Mouse (Mus musculus): ENCODE results near the gene Cpox. TPM values are rescaled to one million over a fixed set of nuclear protein-coding genes. Genes with fewer than 3 reads are reported as not detected.
A peak's percentile ranks its signal among the peaks of the same experiment; 100 is the strongest.

Cpox gene
- polyA plus RNA-seq, 1 experiment from 2014 or later = 20.9 TPM

GRCm38 (mm10) chr16:58671212-58671985 is 1.3 kb downstream of the Cpox start:
- 74% methylated on average over 8 of the region's 8 CpGs for WGBS
- Histone ChIP-seq H3K27ac (no peak overlapping the region), H3K9me3 (no peaks in the 10 kb centered on the region), H3K4me3 (peak overlapping the region; percentile 93), H3K27me3 (no peaks in the 10 kb centered on the region), H3K4me1 (peaks cover 10% of the 10 kb centered on the region; the same call in 1 of the 2 replicates), H3K4me2 (replicated peaks) (peak overlapping the region; percentile 76), H3K9ac (peak overlapping the region; percentile 85), H3K36me3 (peaks cover 31% of the 10 kb centered on the region)
- no peak for ATAC-seq (ENCODE audit: low FRiP score, low read depth)

GRCm38 (mm10) chr16:58672396-58672795 is 2.3 kb downstream of the Cpox start:
- H3K4me2 ChIP-seq (replicated peaks) = no peak overlapping the region
- H3K4me3 ChIP-seq = no peak overlapping the region
- no peak for ATAC-seq (ENCODE audit: low FRiP score, low read depth)
- H3K27me3 ChIP-seq = no peaks in the 10 kb centered on the region
- no peak overlapping the region for H3K27ac ChIP-seq
- H3K9me3 ChIP-seq = no peaks in the 10 kb centered on the region
- H3K36me3 ChIP-seq = peaks cover 35% of the 10 kb centered on the region
- no peak overlapping the region for H3K9ac ChIP-seq
- 93% methylated on average over 13 of the region's 13 CpGs for WGBS
- peaks cover 10% of the 10 kb centered on the region; the same call in 1 of the 2 replicates for H3K4me1 ChIP-seq

DNA sequence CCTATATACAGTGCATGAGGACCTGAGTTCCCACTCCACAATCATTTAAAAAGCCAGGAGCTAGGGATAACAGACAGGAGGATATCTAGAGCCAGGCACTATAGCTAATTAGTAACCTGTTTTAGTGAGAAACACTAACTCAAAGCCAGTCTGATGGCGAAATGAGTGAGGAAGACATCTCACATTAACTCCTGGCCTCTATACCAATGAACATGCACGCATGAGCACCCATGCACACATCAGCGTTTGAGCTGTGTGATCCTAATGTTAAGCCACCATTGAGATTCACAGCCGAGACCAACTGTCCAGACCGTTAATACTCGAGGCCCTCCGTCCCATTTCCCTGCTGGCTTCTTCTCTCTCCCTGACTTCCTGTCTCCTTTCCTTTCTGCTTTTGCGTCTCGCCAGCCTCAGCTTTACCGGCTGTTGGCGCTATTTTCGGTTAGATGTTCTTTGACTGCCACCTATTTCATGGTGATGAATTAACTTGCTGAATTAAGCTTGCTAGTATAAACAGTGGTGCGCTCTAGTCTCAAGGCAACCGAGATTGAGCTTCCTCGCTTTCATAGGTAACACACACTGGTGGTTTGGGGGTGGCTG is 3.8 kb downstream of the Cpox start:
- H3K4me2 ChIP-seq (replicated peaks) = no peak overlapping the region
- H3K4me1 ChIP-seq = peaks cover 10% of the 10 kb centered on the region; the same call in 1 of the 2 replicates
- H3K4me3 ChIP-seq = no peak overlapping the region
- H3K36me3 ChIP-seq = peaks cover 45% of the 10 kb centered on the region
- no peaks in the 10 kb centered on the region for H3K27me3 ChIP-seq
- no peak for ATAC-seq (ENCODE audit: low FRiP score, low read depth)
- WGBS = 96% methylated on average over 15 of the region's 15 CpGs
- no peak overlapping the region for H3K9ac ChIP-seq
- H3K9me3 ChIP-seq = no peaks in the 10 kb centered on the region
- no peak overlapping the region for H3K27ac ChIP-seq

DNA sequence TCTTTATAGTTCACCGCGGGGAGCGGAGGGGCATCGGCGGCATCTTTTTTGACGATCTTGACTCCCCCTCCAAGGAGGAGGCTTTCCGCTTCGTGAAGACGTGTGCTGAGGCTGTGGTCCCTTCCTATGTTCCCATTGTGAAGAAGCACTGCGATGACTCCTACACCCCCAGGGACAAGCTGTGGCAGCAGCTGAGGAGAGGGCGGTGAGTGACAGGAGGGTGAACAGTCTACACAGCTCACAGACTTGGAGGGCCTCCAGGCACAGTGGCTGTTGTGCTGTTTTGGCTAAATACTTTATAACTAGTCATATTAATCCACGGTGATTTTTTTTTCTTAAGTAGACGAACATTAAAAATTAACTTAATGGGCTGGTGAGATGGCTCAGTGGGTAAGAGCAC is 5.2 kb downstream of the Cpox start:
- H3K36me3 ChIP-seq = peaks cover 47% of the 10 kb centered on the region
- no peak overlapping the region for H3K4me3 ChIP-seq
- no peak overlapping the region for H3K9ac ChIP-seq
- H3K4me1 ChIP-seq = peaks cover 10% of the 10 kb centered on the region; the same call in 1 of the 2 replicates
- no peaks in the 10 kb centered on the region for H3K27me3 ChIP-seq
- ATAC-seq (ENCODE audit: low FRiP score, low read depth) = no peak
- 98% methylated on average over 13 of the region's 13 CpGs for WGBS
- H3K27ac ChIP-seq = no peak overlapping the region
- no peak overlapping the region for H3K4me2 ChIP-seq (replicated peaks)
- no peaks in the 10 kb centered on the region for H3K9me3 ChIP-seq

- Histone ChIP-seq H3K4me2 (replicated peaks) (no peak overlapping the region), H3K27ac (no peak overlapping the region), H3K9me3 (no peaks in the 10 kb centered on the region), H3K27me3 (no peaks in the 10 kb centered on the region), H3K9ac (no peak overlapping the region), H3K4me3 (no peak overlapping the region), H3K36me3 (peaks cover 55% of the 10 kb centered on the region), H3K4me1 (peaks cover 6% of the 10 kb centered on the region; the same call in 1 of the 2 replicates)
- 87% methylated on average over 7 of the region's 7 CpGs for WGBS
- ATAC-seq (ENCODE audit: low FRiP score, low read depth) = no peak
These were observed 6.1 kb downstream of the Cpox start for GRCm38 (mm10) chr16:58676156-58676555.

- Histone ChIP-seq H3K4me3 (no peak overlapping the region), H3K4me1 (0 out of 2 replicates have a peak, but pooled peaks cover under 1% of the 10 kb centered on the region), H3K9me3 (no peaks in the 10 kb centered on the region), H3K27me3 (no peaks in the 10 kb centered on the region), H3K9ac (no peak overlapping the region), H3K4me2 (replicated peaks) (no peak overlapping the region), H3K36me3 (peaks cover 60% of the 10 kb centered on the region), H3K27ac (no peak overlapping the region)
- ATAC-seq (ENCODE audit: low FRiP score, low read depth) = no peak
- WGBS = 89% methylated on average over 3 of the region's 3 CpGs
These were observed 6.5 kb downstream of the Cpox start for GRCm38 (mm10) chr16:58676633-58677032.

DNA sequence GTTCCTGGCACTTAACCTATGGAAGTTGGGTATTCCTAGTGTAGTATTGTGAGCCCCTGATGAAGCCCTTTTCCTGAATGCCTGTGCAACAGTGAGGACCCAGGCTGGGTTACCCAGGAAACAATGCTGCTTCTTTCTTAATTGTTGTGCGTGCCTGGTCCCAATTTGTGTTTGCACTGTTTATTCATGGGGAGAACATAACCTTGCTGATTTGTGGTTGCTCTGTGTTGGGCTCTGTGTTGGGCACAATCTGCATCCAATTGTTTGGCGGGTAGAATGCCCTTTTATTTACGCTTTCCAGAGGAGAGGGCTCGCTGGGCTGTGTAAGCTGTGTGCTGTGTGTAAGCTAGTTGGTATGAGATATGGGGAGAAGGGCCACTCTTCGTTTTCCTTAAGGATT is 7.4 kb downstream of the Cpox start:
- Histone ChIP-seq H3K27ac (no peak overlapping the region), H3K4me1 (no peaks in the 10 kb centered on the region), H3K27me3 (no peaks in the 10 kb centered on the region), H3K36me3 (peaks cover 61% of the 10 kb centered on the region), H3K4me2 (replicated peaks) (no peak overlapping the region), H3K9me3 (no peaks in the 10 kb centered on the region), H3K4me3 (no peak overlapping the region), H3K9ac (no peak overlapping the region)
- ATAC-seq (ENCODE audit: low FRiP score, low read depth) = no peak
- WGBS = 79% methylated on average over 5 of the region's 5 CpGs

GRCm38 (mm10) chr16:58678660-58679059 is 8.6 kb downstream of the Cpox start:
- Histone ChIP-seq H3K36me3 (peaks cover 53% of the 10 kb centered on the region), H3K27ac (no peak overlapping the region), H3K9ac (no peak overlapping the region), H3K27me3 (no peaks in the 10 kb centered on the region), H3K4me1 (no peaks in the 10 kb centered on the region), H3K4me3 (no peak overlapping the region), H3K4me2 (replicated peaks) (no peak overlapping the region), H3K9me3 (no peaks in the 10 kb centered on the region)
- ATAC-seq (ENCODE audit: low FRiP score, low read depth) = no peak
- 77% methylated on average over 7 of the region's 7 CpGs for WGBS

GRCm38 (mm10) chr16:58682046-58682445 is 12.0 kb downstream of the Cpox start:
- 89% methylated on average over 6 of the region's 6 CpGs for WGBS
- H3K4me3 ChIP-seq = no peak overlapping the region
- peaks cover 27% of the 10 kb centered on the region for H3K36me3 ChIP-seq
- no peak overlapping the region for H3K9ac ChIP-seq
- no peak overlapping the region for H3K27ac ChIP-seq
- H3K9me3 ChIP-seq = no peaks in the 10 kb centered on the region
- ATAC-seq (ENCODE audit: low FRiP score, low read depth) = no peak
- no peak overlapping the region for H3K4me2 ChIP-seq (replicated peaks)
- no peaks in the 10 kb centered on the region for H3K27me3 ChIP-seq
- H3K4me1 ChIP-seq = no peaks in the 10 kb centered on the region

GRCm38 (mm10) chr16:58682870-58683269 is 12.8 kb downstream of the Cpox start:
- 71% methylated on average over 7 of the region's 7 CpGs for WGBS
- Histone ChIP-seq H3K4me3 (no peak overlapping the region), H3K4me1 (no peaks in the 10 kb centered on the region), H3K9me3 (no peaks in the 10 kb centered on the region), H3K4me2 (replicated peaks) (no peak overlapping the region), H3K27ac (no peak overlapping the region), H3K27me3 (no peaks in the 10 kb centered on the region), H3K9ac (no peak overlapping the region), H3K36me3 (peaks cover 24% of the 10 kb centered on the region)
- ATAC-seq (ENCODE audit: low FRiP score, low read depth) = no peak

GRCm38 (mm10) chr16:58683911-58684310 is 13.8 kb downstream of the Cpox start:
- peaks cover 16% of the 10 kb centered on the region for H3K36me3 ChIP-seq
- no peak overlapping the region for H3K9ac ChIP-seq
- WGBS = 88% methylated on average over 4 of the region's 4 CpGs
- no peak overlapping the region for H3K27ac ChIP-seq
- no peak overlapping the region for H3K4me2 ChIP-seq (replicated peaks)
- H3K27me3 ChIP-seq = no peaks in the 10 kb centered on the region
- H3K9me3 ChIP-seq = no peaks in the 10 kb centered on the region
- no peaks in the 10 kb centered on the region for H3K4me1 ChIP-seq
- no peak overlapping the region for H3K4me3 ChIP-seq
- no peak for ATAC-seq (ENCODE audit: low FRiP score, low read depth)

- ATAC-seq (ENCODE audit: low FRiP score, low read depth) = no peak
- Histone ChIP-seq H3K9ac (no peak overlapping the region), H3K36me3 (peaks cover 14% of the 10 kb centered on the region)
These were observed 14.4 kb downstream of the Cpox start for GRCm38 (mm10) chr16:58684537-58684936.

More at GRCm38 (mm10) chr16:58684537-58684936, 14.4 kb downstream of the Cpox start:
- Histone ChIP-seq H3K4me1 (no peaks in the 10 kb centered on the region), H3K27me3 (no peaks in the 10 kb centered on the region), H3K27ac (no peak overlapping the region), H3K9me3 (no peaks in the 10 kb centered on the region), H3K4me3 (no peak overlapping the region), H3K4me2 (replicated peaks) (no peak overlapping the region)
